Mouse (Mus musculus) neural tube, embryonic 15.5 days (tissue): Measurements from ENCODE around the gene Vwa8. TPM values are rescaled to one million over a fixed set of nuclear protein-coding genes. Genes with fewer than 3 reads are reported as not detected.

Experiments
- ATAC-seq: fragments of 200-750 bp; cut with Nextera tagmentation; 2 replicates; pipeline ENCODE4 v1.8.0; 2017; ENCODE audit warnings: mild to moderate bottlenecking, moderate TSS enrichment, moderate library complexity; ENCODE audit not compliant: low FRiP score
- H3K27ac ChIP-seq: fragments of 300-500 bp; sonication (generic); replicated peaks from 2 replicates; pipeline ENCODE4 v1.5.1; 2015; ENCODE audit warnings: mild to moderate bottlenecking, inconsistent platforms
- H3K27me3 ChIP-seq: fragments of 300-500 bp; sonication (generic); replicated peaks from 2 replicates; pipeline ENCODE4 v1.6.1; 2015; ENCODE audit warnings: inconsistent platforms
- H3K36me3 ChIP-seq: fragments of 300-500 bp; sonication (generic); 2 replicates; pipeline ENCODE4 v1.6.1; 2015; ENCODE audit warnings: inconsistent platforms
- H3K4me1 ChIP-seq: fragments of 300-500 bp; sonication (generic); 2 replicates; pipeline ENCODE4 v1.6.1; 2015; ENCODE audit warnings: inconsistent platforms
- H3K4me2 ChIP-seq: fragments of 300-500 bp; sonication (generic); 2 replicates; pipeline ENCODE4 v1.6.1; 2015; ENCODE audit warnings: inconsistent platforms, mild to moderate bottlenecking, moderate library complexity
- H3K4me3 ChIP-seq: fragments of 300-500 bp; sonication (generic); replicated peaks from 2 replicates; pipeline ENCODE4 v1.5.1; 2015; ENCODE audit warnings: mild to moderate bottlenecking, inconsistent platforms
- H3K9ac ChIP-seq: fragments of 300-500 bp; sonication (generic); replicated peaks from 2 replicates; pipeline ENCODE4 v1.6.1; 2015; ENCODE audit warnings: mild to moderate bottlenecking, inconsistent platforms
- H3K9me3 ChIP-seq: fragments of 300-500 bp; sonication (generic); replicated peaks from 2 replicates; pipeline ENCODE4 v1.6.1; 2016; ENCODE audit warnings: inconsistent platforms
- WGBS: fragments of 180-500 bp; shearing (Covaris S2); methylation state at CpG from one replicate; pipeline ENCODE4 v1.1.7; 2015; ENCODE audit warnings: mixed read lengths; 5-methylcytosine and 5-hydroxymethylcytosine counted together
- polyA plus RNA-seq: library from polyadenylated mRNA; unstranded; fragments of >200 nt; fragmentation: Nextera tagmentation; extraction: Ambion mirVana; gene quantifications from 2 replicates; pipeline ENCODE4 v1.2.1, GENCODE M21; 2015

Gene Vwa8
- polyA plus RNA-seq, 1 experiment from 2014 or later: 7.5 TPM

- H3K36me3 ChIP-seq: no peaks in the 10 kb centered on the region
- ATAC-seq: no peak
- H3K9ac ChIP-seq: no peak overlapping the region
- H3K4me2 ChIP-seq: no peak overlapping the region
- no peak overlapping the region for H3K27ac ChIP-seq
- H3K9me3 ChIP-seq: no peaks in the 10 kb centered on the region
- no peaks in the 10 kb centered on the region for H3K27me3 ChIP-seq
- peaks cover 7% of the 10 kb centered on the region; the same call in 1 of the 2 replicates for H3K4me1 ChIP-seq
- 64% methylated on average over 2 of the region's 2 CpGs for WGBS
- H3K4me3 ChIP-seq: no peak overlapping the region
Measured at GRCm38 (mm10) chr14:78932094-78932493, 83.2 kb downstream of the Vwa8 start.

GRCm38 (mm10) chr14:78933399-78933798 is 84.5 kb downstream of the Vwa8 start:
- ATAC-seq: no peak
- Histone ChIP-seq H3K36me3 (no peaks in the 10 kb centered on the region), H3K9ac (no peak overlapping the region), H3K27ac (no peak overlapping the region), H3K4me3 (no peak overlapping the region), H3K9me3 (no peaks in the 10 kb centered on the region), H3K27me3 (no peaks in the 10 kb centered on the region), H3K4me1 (peaks cover 7% of the 10 kb centered on the region; the same call in 1 of the 2 replicates), H3K4me2 (no peak overlapping the region)
- 70% methylated on average over 8 of the region's 8 CpGs for WGBS

- WGBS: 90% methylated on average over 6 of the region's 6 CpGs
- no peak overlapping the region for H3K4me3 ChIP-seq
- no peak overlapping the region for H3K4me2 ChIP-seq
- H3K9ac ChIP-seq: no peak overlapping the region
- H3K27ac ChIP-seq: no peak overlapping the region
- no peaks in the 10 kb centered on the region for H3K9me3 ChIP-seq
- H3K4me1 ChIP-seq: peaks cover 7% of the 10 kb centered on the region; the same call in 1 of the 2 replicates
- no peaks in the 10 kb centered on the region for H3K27me3 ChIP-seq
- H3K36me3 ChIP-seq: no peaks in the 10 kb centered on the region
- ATAC-seq: no peak
Measured at GRCm38 (mm10) chr14:78934596-78934995, 85.7 kb downstream of the Vwa8 start.

GRCm38 (mm10) chr14:78935796-78936195 is 86.9 kb downstream of the Vwa8 start:
- Histone ChIP-seq H3K4me1 (peaks cover 7% of the 10 kb centered on the region; the same call in 1 of the 2 replicates), H3K4me3 (no peak overlapping the region), H3K9ac (no peak overlapping the region), H3K27me3 (no peaks in the 10 kb centered on the region), H3K9me3 (no peaks in the 10 kb centered on the region), H3K27ac (no peak overlapping the region), H3K36me3 (no peaks in the 10 kb centered on the region), H3K4me2 (no peak overlapping the region)
- WGBS: 26% methylated on average over 3 of the region's 3 CpGs
- peak; percentile 50; the same call in 1 of the 2 replicates for ATAC-seq

GRCm38 (mm10) chr14:78941741-78942475 is 93.1 kb downstream of the Vwa8 start:
- H3K4me2 ChIP-seq: no peak overlapping the region
- no peaks in the 10 kb centered on the region for H3K36me3 ChIP-seq
- H3K27ac ChIP-seq: no peak overlapping the region
- H3K9ac ChIP-seq: no peak overlapping the region
- no peak overlapping the region for H3K4me3 ChIP-seq
- no peaks in the 10 kb centered on the region for H3K4me1 ChIP-seq
- H3K27me3 ChIP-seq: no peaks in the 10 kb centered on the region
- no peak; the same call in 1 of the 2 replicates for ATAC-seq
- WGBS: 67% methylated on average over 11 of the region's 11 CpGs
- H3K9me3 ChIP-seq: no peaks in the 10 kb centered on the region

GRCm38 (mm10) chr14:78955745-78956144 is 106.9 kb downstream of the Vwa8 start:
- 77% methylated on average over 2 of the region's 2 CpGs for WGBS
- peak; percentile 57; the same call in 1 of the 2 replicates for ATAC-seq
- no peak overlapping the region for H3K9ac ChIP-seq

GRCm38 (mm10) chr14:78970621-78971020 is 121.8 kb downstream of the Vwa8 start:
- Histone ChIP-seq H3K4me3 (no peak overlapping the region), H3K27me3 (no peaks in the 10 kb centered on the region), H3K4me1 (no peaks in the 10 kb centered on the region), H3K9ac (no peak overlapping the region), H3K27ac (no peak overlapping the region), H3K36me3 (no peaks in the 10 kb centered on the region), H3K4me2 (no peak overlapping the region), H3K9me3 (no peaks in the 10 kb centered on the region)
- WGBS: 97% methylated on average over 10 of the region's 10 CpGs
- ATAC-seq: no peak

More at GRCm38 (mm10) chr14:78955745-78956144, 106.9 kb downstream of the Vwa8 start:
- Histone ChIP-seq H3K4me2 (no peak overlapping the region), H3K4me1 (no peaks in the 10 kb centered on the region), H3K27ac (no peak overlapping the region), H3K4me3 (no peak overlapping the region), H3K36me3 (peaks cover 6% of the 10 kb centered on the region; the same call in 1 of the 2 replicates), H3K9me3 (no peaks in the 10 kb centered on the region), H3K27me3 (no peaks in the 10 kb centered on the region)

GRCm38 (mm10) chr14:78972424-78972823 is 123.6 kb downstream of the Vwa8 start:
- Histone ChIP-seq H3K27ac (no peak overlapping the region), H3K4me3 (no peak overlapping the region), H3K36me3 (no peaks in the 10 kb centered on the region), H3K9ac (no peak overlapping the region), H3K27me3 (no peaks in the 10 kb centered on the region), H3K9me3 (no peaks in the 10 kb centered on the region), H3K4me1 (no peaks in the 10 kb centered on the region), H3K4me2 (no peak overlapping the region)
- 24% methylated on average over 1 of the region's 1 CpGs for WGBS
- no peak for ATAC-seq

- Histone ChIP-seq H3K36me3 (no peaks in the 10 kb centered on the region), H3K4me1 (no peaks in the 10 kb centered on the region), H3K9me3 (no peaks in the 10 kb centered on the region), H3K9ac (no peak overlapping the region), H3K27me3 (no peaks in the 10 kb centered on the region), H3K4me2 (no peak overlapping the region), H3K27ac (0 out of 2 replicates have a peak overlapping the region, but pooled peaks have one; percentile 25), H3K4me3 (no peak overlapping the region)
- WGBS: 27% methylated on average over 2 of the region's 2 CpGs
- ATAC-seq: peak; percentile 61; the same call in 1 of the 2 replicates
Measured at GRCm38 (mm10) chr14:78983104-78983503, 134.3 kb downstream of the Vwa8 start.

GRCm38 (mm10) chr14:78984296-78984695 is 135.4 kb downstream of the Vwa8 start:
- no peak overlapping the region for H3K4me3 ChIP-seq
- H3K9ac ChIP-seq: no peak overlapping the region
- ATAC-seq: no peak
- no peaks in the 10 kb centered on the region for H3K9me3 ChIP-seq
- no peak overlapping the region for H3K4me2 ChIP-seq
- no peak overlapping the region for H3K27ac ChIP-seq
- H3K4me1 ChIP-seq: no peaks in the 10 kb centered on the region
- WGBS: 58% methylated on average over 2 of the region's 2 CpGs
- H3K36me3 ChIP-seq: no peaks in the 10 kb centered on the region
- H3K27me3 ChIP-seq: no peaks in the 10 kb centered on the region

GRCm38 (mm10) chr14:78987543-78987942 is 138.7 kb downstream of the Vwa8 start:
- Histone ChIP-seq H3K27ac (no peak overlapping the region), H3K36me3 (no peaks in the 10 kb centered on the region), H3K27me3 (no peaks in the 10 kb centered on the region), H3K9me3 (no peaks in the 10 kb centered on the region), H3K4me3 (no peak overlapping the region), H3K4me1 (no peaks in the 10 kb centered on the region), H3K4me2 (no peak overlapping the region), H3K9ac (no peak overlapping the region)
- WGBS: 88% methylated on average over 8 of the region's 8 CpGs
- no peak for ATAC-seq

- Histone ChIP-seq H3K4me2 (no peak overlapping the region), H3K4me1 (no peaks in the 10 kb centered on the region), H3K9me3 (no peaks in the 10 kb centered on the region), H3K27me3 (no peaks in the 10 kb centered on the region), H3K36me3 (no peaks in the 10 kb centered on the region), H3K27ac (no peak overlapping the region), H3K4me3 (no peak overlapping the region), H3K9ac (no peak overlapping the region)
- 82% methylated on average over 4 of the region's 4 CpGs for WGBS
- no peak for ATAC-seq
Measured at GRCm38 (mm10) chr14:78992456-78992855, 143.6 kb downstream of the Vwa8 start.
